Mouse (Mus musculus): ENCODE measurements around the gene Cd69.

The Cd69 gene

DNA sequence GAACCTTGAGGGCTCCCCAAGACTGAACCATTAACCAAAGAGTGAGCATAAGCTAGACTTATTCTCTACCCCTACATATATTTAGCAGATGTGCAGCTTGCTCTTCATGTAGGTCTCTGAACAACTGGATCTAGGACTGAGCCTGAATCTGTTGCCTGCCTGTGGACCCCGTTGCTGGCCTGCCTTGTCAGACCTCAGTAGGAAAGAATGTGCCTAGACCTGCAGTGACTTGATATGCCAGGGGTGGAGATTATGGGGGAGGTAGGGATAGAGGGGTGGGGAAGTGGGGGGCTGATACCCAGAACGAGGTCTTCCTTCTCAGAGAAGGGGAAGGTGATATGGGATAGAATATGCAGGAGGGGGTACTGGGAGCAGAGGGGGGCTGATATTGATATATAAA is 51.6 kb downstream of the Cd69 start:
- no peak for DNase-seq (ENCODE audit: low spot score)

DNA sequence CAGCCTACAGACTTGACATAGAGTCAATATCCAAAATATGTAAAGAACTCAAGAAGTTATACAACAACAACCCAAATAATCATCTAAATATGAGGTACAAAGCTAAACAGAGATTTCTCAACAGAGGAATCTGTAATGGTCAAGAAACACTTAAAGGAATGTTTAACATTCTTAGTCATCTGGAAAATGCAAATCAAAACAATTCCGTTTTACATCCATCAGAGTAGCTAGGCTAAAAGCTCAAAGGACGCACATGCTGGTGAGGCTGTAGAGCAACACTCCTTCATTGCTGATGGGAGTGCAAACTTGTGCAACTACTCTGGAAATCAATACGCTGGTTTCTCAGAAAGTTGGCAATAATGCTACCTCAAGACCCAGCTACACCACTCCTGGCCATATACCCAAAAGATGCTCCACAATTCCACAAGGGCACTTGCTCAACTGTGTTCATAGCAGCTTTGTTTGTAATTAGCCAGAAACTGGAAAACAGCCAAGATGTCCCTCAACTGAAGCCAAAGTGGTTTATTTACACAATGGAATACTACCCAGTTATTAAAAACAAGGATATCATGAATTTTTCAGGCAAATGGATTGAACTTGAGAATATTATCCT is 52.9 kb downstream of the Cd69 start:
- no peak for DNase-seq (ENCODE audit: low spot score)

DNA sequence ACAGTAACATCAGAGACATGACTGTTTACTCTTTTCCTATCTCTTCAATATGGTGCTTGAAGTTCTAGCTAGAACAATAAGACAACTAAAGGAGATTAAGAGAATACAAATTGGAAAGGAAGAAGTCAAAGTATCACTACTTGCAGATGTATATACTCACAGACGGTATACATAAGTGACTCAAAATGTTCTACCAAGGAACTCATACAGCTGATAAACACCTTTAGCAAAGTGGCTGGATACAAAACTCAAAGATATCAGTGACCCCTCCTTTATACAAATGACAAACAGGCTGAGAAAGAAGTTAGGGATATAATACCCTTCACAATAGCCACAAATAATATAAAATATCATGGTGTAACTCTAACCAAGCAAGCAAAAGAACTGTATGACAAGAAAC is 54.2 kb downstream of the Cd69 start:
- no peak for DNase-seq (ENCODE audit: low spot score)

DNA sequence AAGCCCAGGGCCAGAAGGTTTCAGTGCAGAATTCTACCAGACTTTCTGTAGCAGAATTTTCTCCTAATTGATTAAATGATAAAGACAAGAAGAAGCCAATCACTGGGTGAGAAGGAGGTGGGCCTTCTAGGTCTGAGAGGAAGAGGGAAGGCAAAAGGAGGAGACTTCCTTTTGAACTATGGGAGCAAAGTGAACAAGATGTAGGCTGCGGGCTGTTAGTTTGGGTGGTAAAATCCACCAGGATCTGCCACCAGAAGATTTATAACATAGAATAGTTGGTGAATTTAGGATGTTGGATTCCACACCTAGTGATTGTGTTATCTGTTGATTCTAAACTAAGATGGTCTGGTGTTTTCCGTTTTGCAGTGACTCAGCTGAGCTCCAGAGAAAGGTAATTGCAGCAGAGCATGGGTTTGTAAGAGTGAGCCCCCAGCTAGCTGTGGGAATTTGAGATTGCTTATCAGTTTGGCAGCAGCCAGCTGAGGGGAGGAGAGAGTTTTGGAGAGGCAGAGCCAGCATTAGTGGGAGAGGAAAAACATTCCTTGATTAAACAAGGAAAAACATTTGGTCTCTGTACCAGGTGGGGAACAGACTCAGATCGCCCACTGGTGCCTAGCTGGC is 55.2 kb downstream of the Cd69 start:
- no peak for DNase-seq (ENCODE audit: low spot score)

DNA sequence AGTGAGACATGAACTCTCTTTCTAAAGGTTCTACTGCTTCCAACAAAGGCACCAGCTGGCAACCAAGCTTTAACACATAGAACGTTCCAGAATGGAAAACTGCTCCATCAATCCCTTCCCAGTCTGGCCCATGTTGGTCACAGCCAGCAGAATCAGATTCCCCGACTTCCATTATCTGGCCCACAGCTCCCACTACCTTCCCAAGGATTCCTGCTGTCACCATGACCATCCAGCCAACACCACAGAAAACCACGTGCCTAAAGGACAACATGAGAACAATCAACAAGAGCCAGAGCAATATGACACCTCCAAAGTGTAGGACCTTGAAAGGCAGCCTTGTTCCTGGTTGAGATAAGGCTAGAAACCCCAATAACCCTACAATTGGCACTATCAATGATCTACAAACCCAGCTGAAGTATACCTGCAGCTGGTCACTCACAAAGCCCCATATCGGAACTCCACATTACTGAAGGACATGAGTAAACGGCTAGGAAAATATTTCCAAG is 57.0 kb downstream of the Cd69 start:
- DNase-seq (ENCODE audit: low spot score) = no peak
